Mouse (Mus musculus): ENCODE data around the gene Ppp1r15a.

- TF ChIP-seq CTCF (IDR thresholded peaks at IDR 0.05; ENCODE audit: insufficient read depth, low read depth, low read length) (no peak), POLR2A (IDR thresholded peaks at IDR 0.05; ENCODE audit: insufficient read depth, low read depth, low read length) (no peak)
Measured at GRCm38 (mm10) chr7:45540213-45540612, 14.1 kb upstream of the Ppp1r15a start.
